Mouse (Mus musculus): ENCODE results near the gene Natd1.

Natd1 gene

DNA sequence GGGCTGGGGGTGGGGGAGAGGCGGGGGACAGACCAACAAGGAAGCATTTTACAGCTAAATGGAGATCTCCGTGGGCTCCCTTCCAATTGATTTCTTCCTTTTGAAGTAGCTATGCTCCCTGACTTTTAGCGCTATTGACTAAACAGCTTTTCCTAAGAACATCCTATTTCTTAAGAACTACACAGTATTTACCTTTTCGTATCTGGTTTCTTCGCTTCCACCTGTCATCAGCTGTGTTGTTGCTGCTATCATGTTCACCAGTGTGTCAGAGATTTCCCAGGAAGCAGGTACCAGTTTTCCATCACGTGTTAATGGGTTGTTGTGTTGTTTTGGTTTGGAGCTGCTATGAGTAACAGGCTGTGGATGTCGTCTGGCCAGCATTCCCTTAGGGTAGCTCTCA, at the start of gene Natd1:
Natd1 (minus strand) TSS at position 260 of the 400 bp plus-strand sequence.
- DNase-seq (ENCODE audit: low spot score in 2 of 2): no peak

DNA sequence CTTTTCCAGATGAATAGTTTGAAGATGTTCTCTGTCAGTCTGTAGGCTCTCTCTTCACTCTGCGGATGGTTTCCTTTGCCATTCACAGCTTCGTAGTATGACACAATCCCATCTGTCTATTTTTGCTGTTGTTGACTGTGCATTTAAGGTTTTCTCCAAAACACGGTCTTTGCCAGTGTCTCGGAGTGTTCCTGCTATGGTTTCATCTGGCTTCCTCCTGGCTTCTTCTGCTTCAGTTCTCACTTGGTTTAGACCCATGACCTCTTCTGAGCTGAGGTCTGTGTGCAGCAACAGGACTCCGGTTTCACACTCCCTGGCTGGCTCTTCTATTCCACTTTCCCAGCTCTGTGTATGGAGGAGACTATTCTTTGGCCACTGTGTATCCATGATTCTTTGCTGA, 48.2 kb upstream of the Natd1 start:
- no peak for DNase-seq (ENCODE audit: low spot score in 2 of 2)

DNA sequence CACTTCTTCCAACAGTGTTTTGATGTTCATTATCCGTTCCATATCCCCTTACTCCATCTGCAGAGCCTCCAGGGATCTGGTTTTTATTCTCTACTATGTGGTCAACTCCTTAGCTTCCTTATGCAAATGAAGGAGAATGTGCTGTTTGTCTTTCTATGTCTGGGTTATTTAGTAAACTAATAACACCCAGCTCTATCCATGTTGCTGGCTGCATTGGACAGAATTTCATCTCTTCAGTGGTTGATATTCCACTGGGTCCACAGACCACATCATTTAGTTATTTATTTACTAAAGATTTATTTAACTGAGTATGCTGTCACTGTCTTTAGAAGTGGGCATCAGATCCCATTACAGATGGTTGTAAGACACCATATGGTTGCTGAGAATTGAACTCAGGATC, 46.6 kb upstream of the Natd1 start:
- DNase-seq (ENCODE audit: low spot score in 2 of 2): no peak

DNA sequence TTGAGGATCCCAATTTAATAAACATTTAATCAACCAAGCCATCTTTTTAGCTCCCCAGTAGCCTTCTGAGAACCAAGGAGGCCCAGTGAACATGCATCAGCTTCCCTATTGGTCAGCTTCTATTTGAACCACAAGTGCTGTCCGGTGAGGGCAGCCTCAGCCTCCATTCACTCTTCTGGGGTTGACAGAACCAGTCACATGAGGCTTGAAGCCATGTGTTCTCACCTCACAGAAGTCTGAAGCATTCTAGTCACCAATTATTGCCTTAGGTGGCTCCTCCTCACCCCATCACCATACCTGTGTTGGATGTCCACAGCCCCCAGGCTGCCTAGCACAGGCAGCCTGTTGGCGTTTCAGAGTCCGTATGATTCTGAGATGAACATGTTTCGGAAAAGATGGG, 44.4 kb upstream of the Natd1 start:
- DNase-seq (ENCODE audit: low spot score in 2 of 2): no peak

DNA sequence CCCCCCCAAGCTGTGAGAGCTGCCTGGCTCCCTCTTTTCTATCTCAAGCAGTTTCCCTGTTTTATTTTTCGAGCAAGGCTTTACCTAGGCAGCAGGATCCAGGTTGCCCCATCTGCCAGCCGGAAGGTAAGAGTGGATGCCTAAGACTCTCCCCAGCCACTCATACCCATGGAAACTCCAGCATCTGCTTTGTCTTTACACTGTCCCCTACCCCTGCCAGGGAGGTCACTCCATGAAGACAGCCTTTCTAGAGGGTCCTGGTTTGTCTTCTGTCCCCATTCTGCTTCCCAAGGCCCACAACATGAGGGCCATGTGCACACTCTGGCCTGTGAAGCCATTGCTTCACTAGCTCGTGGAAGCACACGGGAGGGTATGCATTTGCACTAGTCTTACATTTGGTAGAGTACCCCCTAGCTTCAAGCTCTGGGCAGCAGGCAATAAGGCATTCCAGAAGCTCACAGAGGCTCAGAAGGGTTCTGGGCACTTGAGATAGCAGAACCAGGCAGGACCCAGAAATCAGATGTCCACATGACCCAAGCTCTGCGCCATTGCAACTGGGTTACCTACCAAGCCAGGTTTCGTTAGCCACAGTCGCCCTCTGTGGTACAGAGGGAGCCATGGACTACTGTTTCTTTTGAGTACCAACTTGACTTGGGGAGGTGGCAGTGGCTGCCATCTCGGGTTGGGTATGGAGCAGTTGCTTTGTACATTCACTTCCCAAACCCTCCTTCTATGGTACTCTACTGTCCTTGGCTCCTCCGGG, 41.3 kb upstream of the Natd1 start:
- DNase-seq (ENCODE audit: low spot score in 2 of 2): no peak

DNA sequence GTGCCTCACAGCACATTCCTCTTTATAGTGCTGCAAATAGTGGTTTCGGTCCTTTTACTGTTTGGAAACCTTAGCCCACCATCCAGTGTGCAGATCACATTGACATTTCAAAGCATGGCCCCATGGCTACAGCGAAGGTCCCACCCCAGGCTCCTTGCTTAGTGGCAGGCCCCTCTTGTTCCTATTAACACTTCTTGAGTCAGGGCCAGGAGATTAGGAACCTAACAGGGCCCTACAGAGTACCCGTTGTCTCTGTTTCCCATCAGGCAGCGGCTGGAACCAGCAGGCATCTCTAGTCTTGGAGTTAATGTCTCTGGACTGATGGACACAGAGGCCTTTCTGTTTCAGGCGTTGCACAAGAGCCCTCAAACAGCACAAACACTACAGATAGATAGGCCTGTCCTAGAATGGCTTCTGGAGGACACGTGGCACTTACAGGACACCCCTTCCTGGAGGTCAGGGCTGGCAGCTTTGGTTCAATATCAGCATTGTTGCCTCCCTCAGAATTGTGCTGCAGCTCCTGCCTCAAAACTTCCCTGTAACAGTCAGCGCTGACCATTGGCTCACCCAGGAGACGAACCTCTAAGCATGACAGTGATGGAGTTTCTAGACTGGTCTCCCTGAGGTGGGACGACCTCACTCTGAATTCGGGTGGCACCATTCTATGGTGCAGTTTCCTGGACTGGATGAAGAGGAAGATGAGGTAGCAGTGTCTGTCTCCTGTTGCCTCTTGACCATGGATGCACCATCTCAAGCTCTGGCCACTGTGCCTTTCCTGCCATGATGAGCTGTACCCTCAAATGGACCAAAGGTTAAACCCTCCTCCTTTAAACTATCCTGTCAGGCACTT, 39.9 kb upstream of the Natd1 start:
- DNase-seq (ENCODE audit: low spot score in 2 of 2): no peak

DNA sequence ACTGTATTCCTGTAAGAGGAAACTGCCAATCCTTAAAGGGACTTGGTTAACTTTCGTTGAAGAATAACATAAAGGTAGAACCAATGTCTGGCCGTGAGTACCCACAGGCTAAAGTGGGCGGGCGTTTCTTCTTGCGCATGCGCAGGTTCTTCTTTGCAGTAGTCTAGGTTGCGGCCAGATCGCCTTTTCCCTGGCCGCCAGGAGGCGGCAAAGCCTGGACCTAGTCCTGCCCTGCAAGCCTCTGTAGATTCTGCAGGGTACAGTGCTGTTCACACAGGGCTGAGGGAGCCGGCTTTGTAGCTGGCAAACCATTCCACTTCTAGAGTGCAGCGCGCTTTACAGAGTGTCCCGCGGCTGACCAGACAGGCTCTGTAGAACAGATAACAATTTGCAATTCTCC, 39.3 kb upstream of the Natd1 start:
- peak; percentile 62 to 77 for DNase-seq (ENCODE audit: low spot score in 2 of 2)

DNA sequence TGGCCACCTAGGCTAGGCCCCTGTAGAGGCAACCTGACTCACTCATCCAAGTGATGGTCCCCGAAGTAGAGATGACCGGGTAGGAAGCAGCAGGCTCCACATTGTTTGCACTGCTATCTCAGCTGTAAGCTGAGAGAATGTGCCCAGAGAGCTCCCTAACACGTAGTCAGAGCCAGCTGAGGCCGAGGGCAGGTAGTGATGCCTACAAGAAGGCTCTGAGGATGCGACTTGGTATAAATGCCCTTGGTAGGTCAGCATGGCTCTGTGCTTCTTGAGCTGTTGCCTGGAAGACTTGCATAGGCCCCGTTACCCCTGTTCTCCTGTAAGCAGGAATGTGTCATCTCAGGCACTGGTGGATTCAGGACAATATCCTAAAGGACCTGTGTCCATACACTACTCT, 38.4 kb upstream of the Natd1 start:
- DNase-seq (ENCODE audit: low spot score in 2 of 2): no peak

DNA sequence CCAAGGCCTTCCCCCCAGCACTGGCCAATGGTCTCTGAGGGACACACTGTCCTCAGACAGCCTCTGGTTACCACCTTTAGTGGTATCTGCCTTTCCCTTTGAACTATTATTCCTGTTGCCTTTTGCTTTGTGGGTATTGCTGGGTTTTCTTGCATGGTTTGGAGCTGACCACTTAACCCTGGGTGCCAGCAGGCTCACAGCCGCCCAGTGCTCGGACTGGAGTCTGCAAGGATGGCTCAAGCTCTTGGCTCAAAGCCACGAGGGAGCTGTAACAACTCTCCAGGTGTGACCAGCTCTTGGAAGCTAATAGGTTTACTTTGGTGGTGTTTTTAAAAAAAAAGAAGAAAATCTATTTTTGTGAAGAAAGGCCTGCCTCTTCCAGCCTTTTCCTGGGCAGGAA, 37.8 kb upstream of the Natd1 start:
- no peak for DNase-seq (ENCODE audit: low spot score in 2 of 2)

DNA sequence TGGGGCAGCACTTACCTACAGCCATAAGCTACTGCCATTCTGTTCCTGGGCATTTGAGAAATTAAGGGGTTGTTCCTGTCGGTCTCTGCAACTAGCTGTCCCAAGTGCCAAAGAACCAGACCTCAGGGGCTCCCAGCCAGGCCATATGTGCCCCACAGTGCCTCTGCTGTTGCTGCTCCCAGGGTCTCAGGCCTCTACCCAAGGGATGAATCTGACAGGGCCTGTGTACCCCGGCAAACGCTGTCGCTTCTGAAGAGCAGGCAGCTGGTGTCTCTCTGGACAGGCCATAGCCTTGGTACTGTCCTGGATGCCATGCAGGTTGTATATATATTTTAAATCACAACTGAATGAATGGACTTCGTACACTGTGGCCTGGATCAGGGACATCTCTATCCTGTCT, 37.3 kb upstream of the Natd1 start:
- no peak for DNase-seq (ENCODE audit: low spot score in 2 of 2)

DNA sequence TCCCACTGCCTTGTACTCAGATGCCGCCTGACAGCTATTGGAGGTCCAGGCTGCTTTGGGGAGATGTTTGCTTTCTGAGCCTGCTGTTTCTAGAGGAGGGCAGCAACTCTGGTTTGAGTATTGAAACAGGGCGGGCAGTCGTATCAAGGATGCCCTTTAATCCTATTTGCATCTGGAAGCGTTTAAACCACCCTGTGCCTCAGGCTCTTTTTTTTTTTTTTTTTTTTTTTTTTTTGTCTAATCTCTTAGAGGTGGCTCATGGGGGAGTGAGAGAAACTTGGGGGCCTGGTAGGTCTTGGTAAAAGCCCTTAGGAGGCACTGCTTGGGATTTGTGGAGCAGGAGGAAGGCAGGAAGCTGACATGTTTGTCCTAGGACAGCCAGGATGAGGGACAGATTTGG, 30.5 kb upstream of the Natd1 start:
- no peak for DNase-seq (ENCODE audit: low spot score in 2 of 2)

DNA sequence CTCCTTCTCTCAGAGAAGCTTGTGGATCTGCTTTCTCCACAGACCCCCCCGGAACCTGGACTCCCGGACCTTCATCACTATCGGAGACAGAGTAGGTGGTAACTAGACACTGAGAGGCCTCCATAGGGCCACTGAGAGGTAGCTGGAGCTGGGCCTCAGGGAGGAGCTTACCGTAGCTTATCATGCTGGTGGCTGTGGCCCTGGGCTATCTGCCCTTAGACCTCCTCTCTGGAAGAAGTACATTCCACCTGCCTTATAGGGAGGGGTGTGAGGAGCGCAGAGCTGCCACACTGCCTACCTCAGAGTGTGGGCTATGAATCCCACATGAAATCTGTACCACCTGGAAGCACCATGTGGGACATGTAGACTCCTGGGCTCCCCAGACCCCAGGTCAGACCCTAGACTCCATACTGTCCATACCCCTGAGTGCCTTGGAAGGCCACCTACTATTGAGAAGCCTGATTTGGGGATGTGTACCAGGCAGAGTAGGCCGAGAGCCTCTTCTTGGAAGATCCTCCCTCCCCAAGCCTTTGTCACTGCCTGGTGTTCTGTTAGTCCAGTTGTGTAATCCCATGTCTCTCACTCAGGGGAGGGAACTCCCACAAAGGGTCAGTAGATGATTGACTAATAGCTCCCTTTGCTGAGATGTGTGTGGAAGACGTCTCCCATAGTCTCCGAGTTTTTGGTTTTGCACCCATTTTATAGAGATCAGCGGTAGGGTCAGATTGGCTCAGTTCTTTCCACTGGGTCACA, 27.9 kb upstream of the Natd1 start:
- no peak for DNase-seq (ENCODE audit: low spot score in 2 of 2)

DNA sequence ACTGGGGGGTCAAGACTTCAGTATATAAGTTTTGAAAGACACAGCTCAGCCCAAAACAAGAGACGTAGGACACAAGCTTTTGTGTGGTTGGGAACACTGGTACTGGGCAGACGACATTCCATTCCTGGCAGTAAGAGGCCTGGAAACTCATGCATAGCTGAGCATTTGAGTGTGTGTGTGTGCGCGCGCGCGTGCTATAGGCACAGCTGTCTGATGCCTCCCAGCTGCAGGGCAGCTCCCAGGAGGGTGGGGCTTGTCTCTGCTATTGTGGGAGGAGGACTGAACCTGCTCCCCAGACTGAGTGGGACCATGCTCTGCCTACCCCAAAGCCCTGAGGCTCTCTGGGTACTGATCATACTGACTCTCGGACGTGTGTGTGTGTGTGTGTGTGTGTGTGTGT, 26.8 kb upstream of the Natd1 start:
- DNase-seq (ENCODE audit: low spot score in 2 of 2): no peak

DNA sequence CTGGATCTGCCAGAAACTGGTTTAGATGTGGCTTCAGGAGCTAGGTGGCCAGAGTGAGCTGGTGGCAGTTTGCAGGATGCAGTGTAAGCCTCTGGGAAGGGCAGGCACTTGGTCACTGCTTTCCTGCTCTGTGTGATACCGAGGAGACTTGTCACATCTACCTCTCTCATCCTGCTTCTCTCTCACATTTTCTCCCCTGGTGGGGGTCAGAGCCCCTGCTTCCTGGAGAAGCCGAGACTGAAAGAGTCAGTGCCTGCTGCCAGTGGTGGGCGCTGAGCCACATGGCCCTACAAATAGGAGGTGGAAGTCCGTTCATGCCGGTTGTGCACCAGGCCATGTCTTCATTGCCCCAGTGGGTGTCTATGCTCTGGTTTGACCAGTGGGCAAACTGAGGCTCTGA, 26.0 kb upstream of the Natd1 start:
- DNase-seq (ENCODE audit: low spot score in 2 of 2): no peak

DNA sequence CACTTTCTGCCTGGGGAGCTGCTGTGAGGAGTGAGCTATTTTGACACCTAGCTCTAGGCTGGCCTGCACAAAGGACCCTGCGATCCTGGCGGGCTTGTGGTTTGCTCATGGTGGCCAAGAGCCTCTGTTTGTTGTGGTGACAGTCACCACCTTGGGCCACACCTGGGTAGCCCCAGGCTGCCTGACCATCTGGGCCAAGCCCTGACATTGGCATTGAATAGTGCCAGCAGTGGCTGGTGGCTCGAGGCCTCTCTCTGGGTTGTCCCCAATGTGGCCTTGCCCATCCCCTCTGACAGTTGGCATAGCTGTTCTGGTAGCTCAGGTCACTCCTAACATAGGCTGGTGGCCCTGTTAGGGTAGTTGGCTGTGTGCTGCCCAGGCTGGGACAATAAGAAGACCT, 24.9 kb upstream of the Natd1 start:
- no peak for DNase-seq (ENCODE audit: low spot score in 2 of 2)

DNA sequence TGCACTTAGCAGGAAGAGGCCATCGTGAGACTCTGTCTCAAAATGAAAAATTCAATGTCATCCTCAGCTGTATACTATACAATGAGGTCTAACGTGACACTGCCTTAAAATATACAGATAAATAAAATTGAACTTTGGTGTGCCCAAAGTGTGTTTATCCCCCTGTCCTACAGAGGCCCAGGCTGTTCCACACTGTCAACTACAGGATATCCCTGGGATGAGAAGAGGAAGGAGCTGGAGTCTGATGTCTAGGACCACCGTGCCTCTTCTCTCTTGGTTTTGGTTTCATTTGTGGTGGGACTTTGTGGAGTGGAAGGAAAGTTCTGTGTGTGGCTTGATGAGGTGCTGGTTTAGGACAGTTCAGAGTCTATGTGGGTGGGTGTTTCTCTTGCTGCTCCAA, 23.1 kb upstream of the Natd1 start:
- DNase-seq (ENCODE audit: low spot score in 2 of 2): no peak

DNA sequence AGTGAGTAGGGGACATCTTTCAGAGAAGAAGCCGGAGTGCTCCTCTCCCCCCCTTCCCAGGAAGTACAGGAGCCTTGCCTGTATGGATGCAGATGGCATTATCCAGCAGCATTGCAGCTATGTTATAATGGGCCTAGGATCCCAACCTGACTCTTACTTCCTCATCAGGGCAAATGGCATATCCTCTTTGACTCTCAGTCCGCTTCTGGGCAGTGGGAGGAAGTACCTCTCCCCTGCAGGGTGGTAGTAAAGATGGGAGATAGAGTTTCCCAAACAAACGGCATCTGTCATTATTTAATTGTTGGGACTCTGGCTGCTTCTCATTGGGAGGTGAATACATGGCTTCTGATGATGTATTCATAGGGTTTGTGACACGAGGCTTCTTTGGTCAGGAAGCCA, 21.4 kb upstream of the Natd1 start:
- no peak for DNase-seq (ENCODE audit: low spot score in 2 of 2)

DNA sequence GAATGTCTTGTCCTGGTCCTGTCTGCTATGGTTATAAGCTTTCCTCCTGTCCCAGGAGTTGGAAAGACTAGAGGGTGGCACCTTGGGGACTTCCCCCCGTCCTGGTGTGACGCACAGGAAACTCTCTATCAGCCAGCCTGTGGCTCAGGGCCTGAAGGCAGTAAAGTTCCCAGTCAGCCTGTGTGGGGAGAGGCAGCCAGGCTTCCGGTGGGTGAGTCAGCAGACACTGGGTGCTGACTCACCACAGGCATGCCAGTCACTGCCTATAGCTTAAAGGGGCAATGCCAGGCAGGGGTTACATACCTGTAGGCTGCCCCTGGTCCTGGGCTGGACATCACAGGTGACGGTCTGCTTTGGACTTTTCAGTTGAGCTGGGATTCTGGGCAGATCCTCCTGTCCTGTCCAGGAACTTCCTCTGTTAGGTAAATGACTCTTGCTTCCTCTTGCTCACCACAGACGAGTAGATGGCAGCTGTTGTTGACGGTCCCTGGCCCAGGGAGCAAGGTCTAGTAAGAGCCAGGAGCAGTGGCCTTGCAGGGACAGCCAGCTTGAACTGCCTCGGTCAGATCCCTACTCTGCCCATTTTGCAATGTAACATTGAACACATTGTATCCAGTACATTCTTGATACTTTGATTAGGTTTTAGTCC, 20.9 kb upstream of the Natd1 start:
- peak; percentile 56 to 68 for DNase-seq (ENCODE audit: low spot score in 2 of 2)

DNA sequence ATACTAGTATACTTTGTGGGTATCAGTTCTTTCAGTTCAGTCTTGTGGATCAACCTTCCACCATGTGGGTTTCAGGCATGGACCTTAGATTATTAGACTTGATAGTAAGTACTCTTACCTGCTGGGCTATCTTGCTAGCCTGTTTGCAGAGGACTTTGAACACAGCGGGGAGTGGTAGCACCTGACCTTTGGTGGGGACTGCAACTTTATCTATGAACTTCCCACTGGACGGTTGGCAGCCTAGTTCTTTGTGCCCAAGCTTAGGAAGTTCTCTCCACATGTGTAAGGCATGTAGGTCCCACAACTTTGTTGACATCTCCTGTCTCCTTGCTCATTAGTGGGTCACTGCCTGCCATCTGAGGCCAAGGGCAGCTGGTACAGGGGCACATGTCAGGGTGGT, 20.2 kb upstream of the Natd1 start:
- no peak for DNase-seq (ENCODE audit: low spot score in 2 of 2)

DNA sequence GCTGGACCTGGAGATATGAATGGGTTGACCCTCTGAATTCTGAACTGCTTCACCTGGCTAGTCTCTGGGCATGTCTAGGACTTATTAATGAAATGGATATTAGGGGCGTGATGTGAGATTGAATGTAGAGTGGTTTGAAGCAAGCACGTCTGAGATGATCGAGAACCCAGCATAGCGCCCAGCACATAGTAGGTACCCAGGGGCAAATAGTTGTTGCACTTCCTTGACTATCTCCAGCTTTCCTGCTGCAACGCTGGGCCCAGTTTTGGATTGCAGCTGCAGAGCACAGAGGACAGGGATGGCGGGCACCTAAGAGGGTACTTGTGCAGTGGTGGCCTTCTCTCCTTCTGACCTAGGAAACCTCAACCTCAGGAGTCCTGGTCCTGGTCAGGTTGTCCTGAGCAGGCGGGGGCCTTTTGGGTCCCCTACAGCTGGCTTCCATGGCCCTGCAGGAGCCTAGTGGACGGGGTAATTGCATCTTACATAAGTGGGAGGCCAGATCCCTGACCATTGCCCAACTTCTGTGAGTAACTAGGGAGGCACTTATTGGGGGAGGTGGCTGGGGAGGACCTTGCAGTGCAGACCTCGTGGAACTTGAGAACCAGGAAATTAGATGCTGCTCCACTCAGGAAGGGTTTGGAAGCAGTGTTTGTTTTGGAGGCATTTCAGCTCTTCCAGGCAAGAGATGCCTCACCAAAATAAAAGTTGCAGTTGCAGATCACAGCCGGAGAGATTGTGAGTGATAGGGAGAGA, 18.8 kb upstream of the Natd1 start:
- DNase-seq (ENCODE audit: low spot score in 2 of 2): no peak

DNA sequence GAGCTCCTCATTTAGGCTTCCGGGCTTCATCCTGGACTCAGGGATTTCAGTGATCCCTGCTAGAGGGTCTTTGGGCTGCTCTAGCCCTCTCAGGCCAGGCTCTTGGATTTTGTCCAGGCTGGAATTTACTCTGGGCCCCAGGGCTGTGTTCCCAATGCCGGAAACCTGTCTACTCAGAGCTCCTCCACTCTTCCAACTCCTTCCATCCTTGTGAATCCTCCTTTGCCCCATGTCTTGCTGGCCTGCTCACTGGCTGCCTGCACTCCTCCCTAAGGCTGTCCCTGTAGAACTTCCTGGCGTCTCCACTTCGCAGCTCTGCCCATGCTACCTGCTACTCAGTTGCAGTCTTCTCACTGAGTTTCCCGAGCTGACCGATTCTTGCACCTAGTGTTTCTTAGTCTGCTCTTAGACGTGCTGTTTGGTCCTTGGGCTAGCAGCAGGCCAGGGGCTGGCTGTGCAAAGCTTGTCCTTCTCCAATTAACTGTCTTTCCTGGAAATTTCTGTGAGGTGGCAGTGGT, 18.0 kb upstream of the Natd1 start:
- no peak for DNase-seq (ENCODE audit: low spot score in 2 of 2)
